Mouse (Mus musculus) testis, adult 2 months (tissue): ENCODE results near the gene Cactin.

ENCODE experiments used
- CTCF ChIP-seq: fragments of 200-500 bp; IDR thresholded peaks from 2 replicates; pipeline ENCODE4 v1.5.1; 2012; ENCODE audit warnings: low read depth, mild to moderate bottlenecking, inconsistent platforms, low read length, moderate library complexity; ENCODE audit not compliant: control insufficient read depth, insufficient read depth, insufficient replicate concordance
- POLR2A ChIP-seq: fragments of 200-500 bp; IDR thresholded peaks from 2 replicates; pipeline ENCODE4 v1.6.1; 2012; ENCODE audit warnings: low read depth, mild to moderate bottlenecking, inconsistent platforms, low read length, moderate library complexity; ENCODE audit not compliant: control insufficient read depth

- TF ChIP-seq POLR2A (no peak), CTCF (no peak)
These were observed 2.1 kb upstream of the Cactin start for GRCm38 (mm10) chr10:81318589-81319329.
